9 mouse cellular contexts compared by ENCODE assay signal in the genomic region with DNA sequence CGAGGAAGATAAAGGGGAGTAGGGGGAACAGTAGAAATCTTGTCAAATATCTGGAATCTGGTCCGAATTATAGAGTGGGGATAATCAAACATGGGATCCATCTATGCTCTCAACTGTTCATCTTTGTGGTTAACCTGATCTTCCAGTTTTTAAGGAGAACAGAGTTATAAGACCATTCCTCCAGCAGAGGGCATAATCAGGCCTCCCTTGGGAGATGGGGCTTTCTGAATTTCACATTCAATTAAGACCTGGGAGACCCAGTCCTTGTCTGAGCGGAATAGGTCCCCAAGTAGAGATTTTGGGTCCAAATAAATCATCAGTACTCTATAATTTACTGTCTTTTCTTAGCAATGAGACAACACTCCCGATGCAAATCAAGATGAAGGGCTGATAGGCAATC.
DNase-seq lines count a peak whose midpoint lies in the region.
"Had no signal": no experiment of that assay in that cellular context is flagged by ENCODE, and none has a peak within 500 bp of the region (broad histone marks: within the 10 kb centered on the region; RNA-seq: fewer than 3 reads in every experiment).

No protein-coding gene starts in this region.

- DNase-seq in heart, postnatal 10 days = peak; percentile 8 to 16
- DNase-seq in heart, postnatal 25 days (ENCODE audit: low spot score) = no peak
- peak; percentile 9 for DNase-seq in 3T3-L1 (ENCODE audit: low read depth, low spot score)
- DNase-seq in Muller cell, postnatal 12 days (ENCODE audit: inconsistent ontology term) = peak; percentile 16
- DNase-seq in layer of hippocampus, adult 8-10 months (ENCODE audit: low spot score in 2 of 2) = peak; percentile 11 to 21
- DNase-seq in yolk sac, embryonic 10.5 days (ENCODE audit: low spot score) = no peak
- DNase-seq in midbrain, embryonic 10.5 days (ENCODE audit: low spot score) = no peak
- DNase-seq in urinary bladder, adult 18-20 months (ENCODE audit: low spot score in 2 of 2) = no peak

- H3K4me3 ChIP-seq in midbrain, embryonic 10.5 days = no peak overlapping the region
- H3K4me3 ChIP-seq: neural tube, embryonic 12.5 days had no signal

- H3K36me3 ChIP-seq in midbrain, embryonic 10.5 days = no peaks in the 10 kb centered on the region
- H3K36me3 ChIP-seq: neural tube, embryonic 12.5 days had no signal

- 64% methylated on average over 4 of the region's 4 CpGs for WGBS in midbrain, embryonic 10.5 days

- intact Hi-C loops in heart, postnatal 10 days (cut with DNase I) = loop anchor here (2.0 to 10.0 kb wide), 2 partner anchors 234 to 352 kb away; no protein-coding TSS in a partner anchor
- intact Hi-C loops in heart, postnatal 25 days (cut with DNase I) = loop anchor here (2.0 kb wide), 1 partner anchor 234 kb away; no protein-coding TSS in a partner anchor

- no peaks in the 10 kb centered on the region for H3K9me3 ChIP-seq in midbrain, embryonic 10.5 days (replicated peaks)
- H3K9me3 ChIP-seq: neural tube, embryonic 12.5 days had no signal

- no peak overlapping the region for H3K27ac ChIP-seq in midbrain, embryonic 10.5 days (replicated peaks)
- H3K27ac ChIP-seq: neural tube, embryonic 12.5 days had no signal

- H3K27me3 ChIP-seq in midbrain, embryonic 10.5 days (ENCODE audit: low read depth, poor library complexity, severe bottlenecking) = no peaks in the 10 kb centered on the region
- H3K27me3 ChIP-seq: neural tube, embryonic 12.5 days had no signal

- H3K4me1 ChIP-seq in midbrain, embryonic 10.5 days = no peaks in the 10 kb centered on the region
- H3K4me1 ChIP-seq: neural tube, embryonic 12.5 days had no signal

Comparison
In these comparisons a context has a peak if more than half of its experiments do, and no peak if none do; other contexts are left out.
1. DNase-seq: peak in heart, postnatal 10 days (2 of 2), 3T3-L1 (single experiment), Muller cell, postnatal 12 days (single experiment) and layer of hippocampus, adult 8-10 months (2 of 2); none in heart, postnatal 25 days (single experiment), yolk sac, embryonic 10.5 days (single experiment), midbrain, embryonic 10.5 days (single experiment) and urinary bladder, adult 18-20 months (0 of 2).